Mouse (Mus musculus) olfactory bulb, adult 2 months (tissue): ENCODE measurements around the gene Clp1.

ENCODE experiments used
- CTCF ChIP-seq: fragments of 200-500 bp; IDR thresholded peaks from 2 replicates; pipeline ENCODE4 v1.5.1; 2012; ENCODE audit warnings: low read depth, mild to moderate bottlenecking, low read length, moderate library complexity; ENCODE audit not compliant: insufficient read depth
- POLR2A ChIP-seq: fragments of 200-500 bp; IDR thresholded peaks from 2 replicates; pipeline ENCODE4 v1.6.1; 2012; ENCODE audit warnings: mild to moderate bottlenecking, low read depth, low read length, moderate library complexity; ENCODE audit not compliant: insufficient read depth

DNA sequence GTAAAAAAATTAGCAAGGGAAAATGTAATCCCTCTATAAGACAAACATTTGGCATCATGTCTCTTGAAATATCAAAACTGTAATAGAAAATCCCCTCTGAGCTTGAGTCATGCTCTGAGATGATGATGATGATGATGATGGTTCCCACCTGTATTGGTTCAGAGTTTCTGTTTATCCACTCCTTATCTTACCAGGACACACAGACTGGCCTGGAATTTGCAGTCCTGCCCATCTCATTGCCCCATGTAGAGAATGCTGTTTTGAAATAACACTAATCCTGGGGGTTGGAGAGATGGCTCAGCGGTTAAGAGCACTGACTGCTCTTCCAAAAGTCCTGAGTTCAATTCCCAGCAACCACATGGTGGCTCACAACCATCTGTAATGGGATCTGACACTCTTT lies 5.2 kb upstream of the Clp1 start:
- TF ChIP-seq POLR2A = no peak
- TF ChIP-seq CTCF = no peak
